Mouse (Mus musculus) ES-E14 (cell line): ENCODE data around the gene Gm4869. TPM values are rescaled to one million over a fixed set of nuclear protein-coding genes. Genes with fewer than 3 reads are reported as not detected.

Experiments used
- DNase-seq: peaks from one replicate; pipeline ENCODE4 v3.0.0-alpha.2; 2013; ENCODE audit warnings: low read depth, low spot score
- H3K27ac ChIP-seq: 2 replicates; pipeline ENCODE4 v1.5.1; 2012; ENCODE audit warnings: low read depth, mild to moderate bottlenecking, low read length, moderate library complexity, mixed read lengths; ENCODE audit not compliant: poor library complexity, insufficient read depth, severe bottlenecking
- H3K36me3 ChIP-seq: 2 replicates; pipeline ENCODE4 v1.6.1; 2012; ENCODE audit warnings: mild to moderate bottlenecking, low read length, moderate library complexity, mixed read lengths; ENCODE audit not compliant: control insufficient read depth, poor library complexity, insufficient read depth, severe bottlenecking
- H3K4me1 ChIP-seq, 2 experiments: fragments of 150-350 bp in 1 of 2; sonication (generic) in 1 of 2; 2 replicates each; pipeline ENCODE4 v1.6.1; 2012; ENCODE audit warnings: low read length in 2 of 2, mild to moderate bottlenecking in 1 of 2, mixed read lengths in 1 of 2; ENCODE audit not compliant: control insufficient read depth in 2 of 2, insufficient read depth in 2 of 2, poor library complexity in 1 of 2
- H3K4me3 ChIP-seq, 2 experiments: fragments of 150-350 bp in 1 of 2; sonication (generic) in 1 of 2; 2 replicates each; pipeline ENCODE4 v1.5.1; 2012; ENCODE audit warnings: low read length in 2 of 2, low read depth in 1 of 2, mild to moderate bottlenecking in 1 of 2, mixed read lengths in 1 of 2; ENCODE audit not compliant: insufficient read depth in 1 of 2, poor library complexity in 1 of 2, severe bottlenecking in 1 of 2
- H3K9ac ChIP-seq: 2 replicates; pipeline ENCODE4 v1.6.1; 2012; ENCODE audit warnings: low read depth, mild to moderate bottlenecking, low read length, mixed read lengths; ENCODE audit not compliant: poor library complexity, insufficient read depth, severe bottlenecking
- H3K9me3 ChIP-seq: fragments of 150-350 bp; sonication (generic); 2 replicates; pipeline ENCODE4 v1.6.1; 2012; ENCODE audit warnings: low read depth, mild to moderate bottlenecking, low read length; ENCODE audit not compliant: control insufficient read depth, insufficient read depth
- CHD2 ChIP-seq: IDR thresholded peaks from 2 replicates; pipeline ENCODE4 v1.6.1; 2014; ENCODE audit warnings: mild to moderate bottlenecking, low read depth, low read length, inconsistent platforms
- HCFC1 ChIP-seq: IDR thresholded peaks from 2 replicates; pipeline ENCODE4 v1.6.1; 2012; ENCODE audit warnings: low read length, inconsistent platforms, borderline replicate concordance; ENCODE audit not compliant: insufficient read depth
- MAFK ChIP-seq: IDR thresholded peaks from 2 replicates; pipeline ENCODE4 v1.6.1; 2014; ENCODE audit warnings: mild to moderate bottlenecking, low read depth, low read length, inconsistent platforms; ENCODE audit not compliant: insufficient read depth
- ZC3H11A ChIP-seq: IDR thresholded peaks from 2 replicates; pipeline ENCODE4 v1.6.1; 2012; ENCODE audit warnings: low read depth, mild to moderate bottlenecking, inconsistent platforms, low read length, borderline replicate concordance
- ZNF384 ChIP-seq: IDR thresholded peaks from 2 replicates; pipeline ENCODE4 v1.6.1; 2012; ENCODE audit warnings: low read depth, low read length, inconsistent platforms
- in situ Hi-C, 2 experiments: fragments of 600-800 bp; cut with MboI; formaldehyde crosslinking; loops; one replicate each; pipeline ENCODE4 v1.15.1; 2025; ENCODE audit warnings: low sequenced_read_pairs in 2 of 2, inconsistent platforms in 1 of 2; ENCODE audit not compliant: unreplicated experiment in 2 of 2
- total RNA-seq: library from RNA; depleted of rRNA; stranded (reverse); fragments of 300-350 nt; gene quantifications from 2 replicates; pipeline ENCODE4 v1.2.3, GENCODE M21; 2012; rRNA removed

The Gm4869 gene
- total RNA-seq = 0.05 and 0.13 TPM in 2 replicates

GRCm38 (mm10) chr5:140445345-140445744 is at the start of gene Gm4869:
Gene Gm4869 (plus strand): TSS chr5:140445645.
- Histone ChIP-seq H3K36me3 (peaks cover 47% of the 10 kb centered on the region), H3K9ac (no peak within 1 kb of the TSS), H3K27ac (peak within 1 kb of the TSS; percentile 44; the same call in 1 of the 2 replicates), H3K4me1 (peaks cover 0 to 2% of the 10 kb centered on the region in 2 experiments; a peak in 1 of 4 replicates), H3K4me3 (no peak within 1 kb of the TSS), H3K9me3 (no peaks in the 10 kb centered on the region)
- TF ChIP-seq ZNF384 (no peak), CHD2 (no peak), HCFC1 (no peak), MAFK (no peak), ZC3H11A (no peak)
- DNase-seq = no peak
- in situ Hi-C loops = no loop called here

- no peaks in the 10 kb centered on the region for H3K4me1 ChIP-seq
- H3K9me3 ChIP-seq = no peaks in the 10 kb centered on the region
- no peak for TF ChIP-seq ZNF384
- no peak for TF ChIP-seq MAFK
- no peak for TF ChIP-seq ZC3H11A
- TF ChIP-seq CHD2 = no peak
- TF ChIP-seq HCFC1 = no peak
- H3K4me3 ChIP-seq = no peak overlapping the region
- in situ Hi-C loops = no loop called here
- no peak overlapping the region for H3K9ac ChIP-seq
- no peak for DNase-seq
- no peak overlapping the region for H3K27ac ChIP-seq
- no peaks in the 10 kb centered on the region for H3K36me3 ChIP-seq
Observed at GRCm38 (mm10) chr5:140396166-140396940, 49.1 kb upstream of the Gm4869 start.

GRCm38 (mm10) chr5:140402640-140403270 is 42.7 kb upstream of the Gm4869 start:
- Histone ChIP-seq H3K9me3 (no peaks in the 10 kb centered on the region), H3K27ac (no peak overlapping the region), H3K4me1 (no peaks in the 10 kb centered on the region), H3K9ac (no peak overlapping the region), H3K4me3 (no peak overlapping the region), H3K36me3 (no peaks in the 10 kb centered on the region)
- in situ Hi-C loops = loop anchor here (25.0 kb wide), 1 partner anchor 565 kb away; the partner anchor contains the start of genes Gm26938 (in 2 of the 2) and Psmg3 (in 2 of the 2)
- no peak for DNase-seq
- no peak for TF ChIP-seq ZC3H11A
- no peak for TF ChIP-seq MAFK
- no peak for TF ChIP-seq ZNF384
- no peak for TF ChIP-seq HCFC1
- TF ChIP-seq CHD2 = no peak

GRCm38 (mm10) chr5:140405126-140405525 is 40.3 kb upstream of the Gm4869 start:
- Histone ChIP-seq H3K27ac (no peak overlapping the region), H3K4me3 (no peak overlapping the region), H3K36me3 (no peaks in the 10 kb centered on the region), H3K9ac (no peak overlapping the region), H3K4me1 (no peaks in the 10 kb centered on the region), H3K9me3 (no peaks in the 10 kb centered on the region)
- in situ Hi-C loops = loop anchor here (25.0 kb wide), 1 partner anchor 568 kb away; the partner anchor contains the start of genes Gm26938 (in 2 of the 2) and Psmg3 (in 2 of the 2)
- DNase-seq = no peak
- TF ChIP-seq CHD2 (no peak), ZNF384 (no peak), MAFK (no peak), HCFC1 (no peak), ZC3H11A (no peak)
